Mouse (Mus musculus) gastrocnemius, adult 2 months (tissue): ENCODE data around the gene Accsl. TPM values are rescaled to one million over a fixed set of nuclear protein-coding genes. Genes with fewer than 3 reads are reported as not detected.

Experiments used
- DNase-seq: peaks from one replicate; pipeline ENCODE4 v3.0.0; 2022
- H3K27ac ChIP-seq: fragments of 200-600 bp; 2 replicates; pipeline ENCODE4 v1.8.1; 2022; ENCODE audit warnings: mild to moderate bottlenecking
- H3K4me3 ChIP-seq: fragments of 200-600 bp; 2 replicates; pipeline ENCODE4 v1.8.1; 2022; ENCODE audit warnings: mild to moderate bottlenecking, moderate library complexity
- CTCF ChIP-seq: fragments of 200-600 bp; IDR thresholded peaks from 2 replicates; pipeline ENCODE4 v1.8.1; 2022; ENCODE audit warnings: antibody characterized with exemption, mild to moderate bottlenecking, moderate library complexity
- intact Hi-C: fragments of 180-260 bp; cut with DNase I; formaldehyde crosslinking; loops from one replicate; pipeline ENCODE4 v1.15.1; 2025
- total RNA-seq, 2 experiments: library from RNA; stranded (reverse); gene quantifications; 2 replicates each; pipeline ENCODE4 v1.2.3; 2021

Gene Accsl
- total RNA-seq, 2 experiments from 2014 or later, result not detected

DNA sequence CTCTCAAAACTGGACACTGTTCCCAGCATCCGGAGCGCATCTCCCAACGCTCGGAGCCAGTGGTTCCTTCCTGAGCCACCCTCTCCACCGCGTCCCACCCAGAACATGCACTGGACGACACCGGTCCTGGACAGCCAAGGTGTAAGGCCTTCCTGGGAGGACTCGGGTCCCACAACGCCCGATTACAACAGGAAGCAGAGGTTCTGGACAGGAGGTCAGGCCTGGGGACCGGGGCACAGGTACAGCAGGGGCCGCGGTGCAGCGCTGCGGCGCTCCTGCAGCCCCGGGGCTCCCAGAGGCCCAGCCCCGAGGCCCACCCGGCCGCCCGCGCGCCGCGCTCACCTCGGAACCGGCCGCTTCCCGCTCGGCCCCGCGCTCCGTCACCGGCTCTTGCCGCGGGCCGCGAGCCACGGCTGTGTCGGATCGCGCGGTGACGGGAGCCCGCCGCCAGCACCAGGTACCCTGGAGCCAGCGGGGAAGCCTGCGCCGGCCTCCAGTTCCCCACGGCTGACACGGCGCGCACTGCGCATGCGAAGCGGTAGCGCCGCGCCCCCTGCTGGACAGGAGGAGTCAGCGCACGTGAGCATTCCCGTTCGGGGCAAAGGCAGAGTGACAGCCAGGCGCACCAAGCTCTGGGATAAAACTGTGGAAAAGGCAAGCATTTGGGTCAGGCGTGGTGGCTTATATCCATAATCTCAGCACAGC, 46.8 kb downstream of the Accsl start, which contains the start of gene Ext2:
Gene Ext2, minus strand, starts transcription at position 524 of the 705 bp plus-strand sequence.
- intact Hi-C loops, result no loop called here
- TF ChIP-seq CTCF, result peak; percentile 100
- peak within 1 kb of the TSS; percentile 86 for H3K4me3 ChIP-seq
- peak within 1 kb of the TSS; percentile 86 for H3K27ac ChIP-seq
- DNase-seq, result peak; percentile 91

DNA sequence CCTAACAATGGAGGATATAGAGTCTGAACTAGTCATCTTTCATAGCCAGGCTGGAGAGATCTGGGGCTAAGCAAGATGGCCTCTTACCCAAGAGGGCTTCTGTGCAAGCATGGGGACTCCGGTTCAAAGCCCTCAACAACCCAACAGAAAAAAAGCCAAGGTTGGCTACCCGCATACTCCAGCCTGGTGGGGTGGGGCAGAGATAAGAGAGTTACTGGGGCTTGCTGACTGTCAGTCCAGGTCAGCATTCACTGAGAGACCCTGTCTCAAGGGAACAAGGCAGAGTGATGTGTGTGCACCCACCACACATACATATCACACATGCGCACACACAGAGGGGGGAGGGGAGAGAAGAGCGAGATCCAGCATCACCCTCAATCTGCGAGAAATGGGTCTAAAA, 51.2 kb downstream of the Accsl start:
- TF ChIP-seq CTCF, result no peak
- Histone ChIP-seq H3K4me3 (no peak overlapping the region), H3K27ac (no peak overlapping the region)
- intact Hi-C loops, result loop anchor here (10.0 kb wide), 1 partner anchor 343 kb away; no protein-coding TSS in a partner anchor
- DNase-seq, result no peak

DNA sequence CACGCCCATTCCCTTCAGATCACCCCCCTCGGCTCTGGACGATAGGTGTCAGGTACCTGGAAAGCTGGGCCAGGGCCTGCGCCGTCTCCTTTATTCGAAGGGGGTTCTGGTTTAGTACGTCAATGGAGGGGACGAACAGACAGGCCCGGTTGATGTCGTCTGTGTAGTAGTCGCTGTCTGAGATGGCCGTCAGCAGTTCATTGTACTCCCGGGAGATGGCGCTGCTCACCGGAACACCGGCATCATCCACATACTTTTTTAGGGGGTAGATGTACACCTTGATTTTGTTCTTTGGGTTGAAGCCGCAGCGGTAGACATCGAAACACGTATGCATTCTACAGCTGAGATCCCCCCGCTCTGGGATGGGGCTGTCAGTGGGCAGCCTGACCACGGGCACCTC, 55.6 kb downstream of the Accsl start:
- Histone ChIP-seq H3K4me3 (no peak overlapping the region), H3K27ac (no peak overlapping the region)
- intact Hi-C loops, result loop anchor here (10.0 kb wide), 1 partner anchor 339 kb away; no protein-coding TSS in a partner anchor
- no peak for DNase-seq
- TF ChIP-seq CTCF, result no peak

DNA sequence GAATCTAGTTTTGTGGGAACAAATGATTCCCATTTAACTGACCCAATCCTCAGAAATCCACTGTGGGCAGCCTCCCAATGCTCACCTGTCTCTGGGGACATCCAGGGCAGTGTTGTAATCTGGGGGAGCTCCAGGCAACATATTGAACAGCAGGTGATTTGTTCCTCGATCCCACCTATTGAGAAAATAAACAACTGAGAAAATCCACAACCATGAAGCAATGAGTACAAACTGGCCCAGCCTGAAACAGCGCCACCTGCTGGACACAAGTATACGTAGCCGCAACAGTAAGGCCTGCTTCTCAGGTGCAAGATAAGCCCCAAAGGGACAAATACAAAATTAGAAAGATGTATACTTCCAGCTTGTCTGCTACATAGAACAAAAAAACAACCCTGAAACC, 57.1 kb downstream of the Accsl start:
- peak; percentile 94 for TF ChIP-seq CTCF
- peak; percentile 70 for DNase-seq
- H3K4me3 ChIP-seq, result no peak overlapping the region
- intact Hi-C loops, result loop anchor here (10.0 kb wide), 1 partner anchor 337 kb away; no protein-coding TSS in a partner anchor
- H3K27ac ChIP-seq, result peak overlapping the region; percentile 80

DNA sequence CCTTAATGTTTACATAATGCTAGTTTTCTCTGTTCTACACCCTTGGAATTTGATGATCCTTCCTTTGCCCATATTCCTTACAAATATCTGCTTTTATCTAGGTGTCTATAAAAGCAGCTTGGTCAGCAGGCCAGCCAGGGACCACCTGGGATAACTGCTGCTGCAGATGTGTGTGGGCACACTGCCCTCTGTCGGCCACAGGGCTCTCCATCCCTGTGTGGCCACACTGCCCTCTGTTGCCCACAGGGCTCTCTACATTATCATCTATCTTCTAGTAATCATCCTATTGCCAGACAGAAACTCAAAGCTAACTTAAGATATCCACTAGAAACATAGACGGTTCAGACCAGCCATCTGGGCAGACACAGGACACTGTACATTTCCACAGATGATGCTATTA, 59.0 kb downstream of the Accsl start:
- DNase-seq, result peak; percentile 77
- intact Hi-C loops, result loop anchor here (10.0 kb wide), 1 partner anchor 335 kb away; no protein-coding TSS in a partner anchor
- Histone ChIP-seq H3K4me3 (no peak overlapping the region), H3K27ac (peak overlapping the region; percentile 80)
- peak; percentile 100; the same call in 1 of the 2 replicates for TF ChIP-seq CTCF

DNA sequence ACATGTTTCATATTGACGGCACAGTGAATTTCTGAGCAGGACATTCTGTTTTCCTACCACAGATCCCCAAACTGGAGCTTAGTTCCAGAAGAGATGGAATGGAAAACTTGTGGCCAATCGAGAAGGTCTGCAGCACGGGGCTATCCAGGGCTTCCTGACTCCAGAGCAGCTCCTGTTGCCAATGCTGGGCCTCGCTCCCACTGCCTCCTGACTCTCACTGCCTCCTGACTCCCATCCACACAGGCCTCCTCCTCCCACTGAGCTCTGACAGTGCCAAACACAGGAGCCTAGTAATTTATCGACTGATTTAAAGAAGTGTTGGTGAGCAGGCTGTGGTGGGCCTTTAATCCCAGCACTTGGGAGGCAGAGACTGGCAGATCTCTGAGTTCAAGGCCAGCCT, 60.9 kb downstream of the Accsl start:
- H3K27ac ChIP-seq, result peak overlapping the region; percentile 31; the same call in 1 of the 2 replicates
- intact Hi-C loops, result no loop called here
- no peak for TF ChIP-seq CTCF
- H3K4me3 ChIP-seq, result no peak overlapping the region
- DNase-seq, result peak; percentile 66

DNA sequence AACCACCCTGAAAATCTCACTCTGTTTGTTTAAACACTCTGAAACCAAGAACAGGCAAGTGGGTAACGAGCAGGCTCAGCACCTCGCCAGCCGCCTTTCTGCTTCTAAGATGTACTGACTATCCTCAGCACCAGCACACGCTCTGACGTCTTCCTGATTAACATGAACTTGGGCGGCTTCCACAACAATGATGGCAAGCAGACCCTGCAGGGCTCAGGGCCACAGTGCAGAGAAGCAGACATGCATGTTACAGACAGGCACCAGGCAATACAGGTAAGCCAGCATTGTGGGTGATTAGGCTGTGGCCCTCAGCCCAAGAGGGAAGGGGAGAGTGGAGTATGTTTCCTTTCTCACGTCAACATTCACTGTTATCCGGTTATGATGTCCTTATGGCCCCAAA, 61.5 kb downstream of the Accsl start:
- no peak for DNase-seq
- TF ChIP-seq CTCF, result no peak
- H3K4me3 ChIP-seq, result no peak overlapping the region
- intact Hi-C loops, result no loop called here
- H3K27ac ChIP-seq, result peak overlapping the region; percentile 66; the same call in 1 of the 2 replicates

DNA sequence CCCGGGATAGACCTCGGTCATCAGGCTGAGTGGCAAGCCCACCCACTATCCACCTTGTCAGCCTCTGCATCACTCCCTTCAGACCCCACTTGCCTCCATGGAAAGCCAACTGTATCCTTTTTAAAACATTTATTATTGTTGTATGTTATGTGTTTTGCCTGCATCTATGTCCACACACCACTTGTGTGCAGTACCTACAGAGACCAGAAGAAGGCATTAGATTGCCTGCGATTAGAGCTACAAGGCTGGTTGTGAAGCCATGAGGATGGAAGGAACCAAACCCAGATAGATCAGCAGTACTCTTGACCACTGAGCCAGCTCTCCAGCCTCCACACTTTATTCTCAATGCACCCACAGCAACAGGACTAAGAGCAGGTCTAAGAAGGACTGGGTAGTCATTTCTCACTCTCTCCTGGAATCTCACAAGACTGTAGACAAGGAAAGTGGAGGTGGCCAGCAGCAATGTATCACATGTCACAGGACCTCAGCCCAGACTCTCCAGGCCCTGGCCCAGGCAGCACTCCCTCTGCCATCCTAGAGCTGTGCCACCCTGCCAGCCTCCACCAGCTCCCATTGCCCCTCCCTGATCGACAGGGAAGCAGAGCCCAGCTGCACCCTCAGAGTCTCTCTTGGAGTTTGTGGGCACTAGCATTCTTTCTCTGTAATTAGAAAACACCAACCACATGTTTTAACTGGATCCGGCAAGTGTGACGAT, 62.3 kb downstream of the Accsl start:
- Histone ChIP-seq H3K4me3 (no peak overlapping the region), H3K27ac (peak overlapping the region; percentile 66)
- TF ChIP-seq CTCF, result peak; percentile 38
- DNase-seq, result peak; percentile 84
- intact Hi-C loops, result no loop called here

DNA sequence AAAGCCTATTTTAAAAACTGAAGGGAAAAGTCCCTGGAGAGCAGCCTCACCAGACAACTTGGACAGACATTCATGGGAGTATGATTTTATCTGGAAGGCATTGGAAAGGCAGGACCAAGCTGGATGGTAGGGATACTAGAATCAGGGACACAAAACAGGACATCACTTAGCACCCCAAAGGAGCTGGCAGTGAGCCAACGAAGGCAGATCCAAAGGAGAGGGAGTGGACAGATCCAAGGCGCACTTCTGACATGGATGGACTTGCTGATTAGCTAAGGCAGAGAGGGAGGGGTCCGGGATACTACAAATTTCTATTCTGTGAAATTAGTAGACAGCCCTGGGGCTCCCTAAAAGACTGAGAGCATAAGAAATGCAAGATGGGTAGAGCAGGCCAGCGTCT, 63.4 kb downstream of the Accsl start:
- TF ChIP-seq CTCF, result no peak
- Histone ChIP-seq H3K27ac (no peak overlapping the region), H3K4me3 (no peak overlapping the region)
- DNase-seq, result peak; percentile 28
- intact Hi-C loops, result no loop called here

Other genes starting within 250 kb of the Accsl start
- under 1 TPM; 0.08 to 0.67 TPM for gene Alx4, start 226.8 kb downstream of the Accsl start, total RNA-seq
- gene Ext2, start 46.6 kb downstream of the Accsl start, total RNA-seq, result 10 to 100 TPM; 39.6 to 41.5 TPM
- gene Accs, start 19.2 kb downstream of the Accsl start, total RNA-seq, result 1 to 10 TPM; 1.7 to 2.2 TPM
- 1 to 10 TPM; 4.1 to 6.1 TPM for gene Gm13889, start 88.0 kb upstream of the Accsl start, total RNA-seq
- gene Gm27027, start 127.2 kb upstream of the Accsl start, total RNA-seq, result not detected
- gene Alkbh3, start 141.7 kb upstream of the Accsl start, total RNA-seq, result 10 to 100 TPM; 54.8 to 55.7 TPM